In genomic region chr1:51689461-51690223, GRCm38 (mm10) we compare ENCODE assay signal across 11 mouse cellular contexts.
DNase-seq lines count a peak whose midpoint lies in the region; ATAC-seq lines count a peak whose summit lies in the region.
"Had no signal": no experiment of that assay in that cellular context is flagged by ENCODE, and none has a peak within 500 bp of the region (broad histone marks: within the 10 kb centered on the region; RNA-seq: fewer than 3 reads in every experiment).

No protein-coding gene starts in this region.

- peak; percentile 38 for DNase-seq in adrenal gland, postnatal 10 days
- no peak for DNase-seq in adrenal gland, adult 8-10 months
- DNase-seq in heart, postnatal 14 days, result peak; percentile 36 to 49
- peak; percentile 23 for DNase-seq in lung, postnatal 25 days (ENCODE audit: low spot score)
- DNase-seq in cerebellum, postnatal 4 days (ENCODE audit: low spot score in 2 of 2), result no peak
- DNase-seq: B cell, adult 2 months; thymus, postnatal 14 days had no signal

- intact Hi-C loops in heart, postnatal 14 days (cut with DNase I), result no loop called here

- no peaks in the 10 kb centered on the region for H3K9me3 ChIP-seq in midbrain, embryonic 16.5 days (replicated peaks; ENCODE audit: control insufficient read depth, low read length, poor library complexity, severe bottlenecking)
- H3K9me3 ChIP-seq in midbrain, embryonic 13.5 days, result no peaks in the 10 kb centered on the region
- H3K9me3 ChIP-seq in forebrain, embryonic 15.5 days, result no peaks in the 10 kb centered on the region
- H3K9me3 ChIP-seq: embryonic facial prominence, embryonic 15.5 days had no signal

- no peak overlapping the region for H3K4me3 ChIP-seq in midbrain, embryonic 16.5 days (ENCODE audit: low read depth, low read length)
- H3K4me3 ChIP-seq in midbrain, embryonic 13.5 days (replicated peaks), result no peak overlapping the region
- H3K4me3 ChIP-seq in forebrain, embryonic 15.5 days, result no peak overlapping the region
- H3K4me3 ChIP-seq: embryonic facial prominence, embryonic 15.5 days had no signal

- ATAC-seq in midbrain, embryonic 16.5 days, result no peak
- no peak for ATAC-seq in midbrain, embryonic 13.5 days
- no peak for ATAC-seq in forebrain, embryonic 15.5 days (replicated peaks)

- no peaks in the 10 kb centered on the region for H3K36me3 ChIP-seq in midbrain, embryonic 16.5 days (ENCODE audit: control insufficient read depth, insufficient read depth, low read length)
- H3K36me3 ChIP-seq in midbrain, embryonic 13.5 days, result no peaks in the 10 kb centered on the region
- H3K36me3 ChIP-seq in forebrain, embryonic 15.5 days, result no peaks in the 10 kb centered on the region
- H3K36me3 ChIP-seq: embryonic facial prominence, embryonic 15.5 days had no signal

- 78% methylated on average over 9 of the region's 9 CpGs for WGBS in midbrain, embryonic 16.5 days
- WGBS in midbrain, embryonic 13.5 days, result 87% methylated on average over 9 of the region's 9 CpGs
- WGBS in forebrain, embryonic 15.5 days, result 78% methylated on average over 9 of the region's 9 CpGs

- H3K4me2 ChIP-seq in midbrain, embryonic 16.5 days (ENCODE audit: low read length), result no peak overlapping the region
- no peak overlapping the region for H3K4me2 ChIP-seq in midbrain, embryonic 13.5 days (replicated peaks)
- H3K4me2 ChIP-seq in forebrain, embryonic 15.5 days (replicated peaks), result no peak overlapping the region
- H3K4me2 ChIP-seq: embryonic facial prominence, embryonic 15.5 days had no signal

- H3K27me3 ChIP-seq in midbrain, embryonic 16.5 days (ENCODE audit: control insufficient read depth, insufficient read depth, low read depth, low read length), result no peaks in the 10 kb centered on the region
- H3K27me3 ChIP-seq in midbrain, embryonic 13.5 days, result no peaks in the 10 kb centered on the region
- H3K27me3 ChIP-seq in forebrain, embryonic 15.5 days, result no peaks in the 10 kb centered on the region
- H3K27me3 ChIP-seq: embryonic facial prominence, embryonic 15.5 days had no signal

- H3K9ac ChIP-seq in midbrain, embryonic 16.5 days (ENCODE audit: low read depth, low read length), result no peak overlapping the region
- no peak overlapping the region for H3K9ac ChIP-seq in midbrain, embryonic 13.5 days (replicated peaks)
- no peak overlapping the region for H3K9ac ChIP-seq in forebrain, embryonic 15.5 days (replicated peaks)
- H3K9ac ChIP-seq: embryonic facial prominence, embryonic 15.5 days had no signal

- peaks cover 14% of the 10 kb centered on the region for H3K4me1 ChIP-seq in midbrain, embryonic 16.5 days (ENCODE audit: control insufficient read depth, insufficient read depth, low read length)
- H3K4me1 ChIP-seq in midbrain, embryonic 13.5 days (replicated peaks), result peaks cover 21% of the 10 kb centered on the region
- peaks cover 5% of the 10 kb centered on the region; the same call in 1 of the 2 replicates for H3K4me1 ChIP-seq in forebrain, embryonic 15.5 days
- H3K4me1 ChIP-seq: embryonic facial prominence, embryonic 15.5 days had no signal

- H3K27ac ChIP-seq in midbrain, embryonic 16.5 days (ENCODE audit: low read length), result peak overlapping the region; percentile 93; the same call in 1 of the 2 replicates
- H3K27ac ChIP-seq in midbrain, embryonic 13.5 days, result no peak overlapping the region
- no peak overlapping the region for H3K27ac ChIP-seq in forebrain, embryonic 15.5 days (replicated peaks)
- H3K27ac ChIP-seq: embryonic facial prominence, embryonic 15.5 days had no signal

Comparison
In these comparisons a context has a peak if more than half of its experiments do, and no peak if none do; other contexts are left out.
1. DNase-seq: peak in adrenal gland, postnatal 10 days (single experiment), heart, postnatal 14 days (2 of 2) and lung, postnatal 25 days (single experiment); none in adrenal gland, adult 8-10 months (single experiment) and cerebellum, postnatal 4 days (0 of 2).